Mouse (Mus musculus): ENCODE data around the gene Armh3.

Armh3 gene

GRCm38 (mm10) chr19:45912376-45912775 lies 85.9 kb downstream of the Armh3 start:
- in situ Hi-C loops (cut with MboI; ENCODE audit: low sequenced_read_pairs): no loop called here

- in situ Hi-C loops (cut with MboI; ENCODE audit: low sequenced_read_pairs): no loop called here
Observed at GRCm38 (mm10) chr19:45911236-45912025, 86.9 kb downstream of the Armh3 start.

GRCm38 (mm10) chr19:45908246-45908645 lies 90.0 kb downstream of the Armh3 start:
- in situ Hi-C loops (cut with MboI; ENCODE audit: low sequenced_read_pairs): no loop called here

DNA sequence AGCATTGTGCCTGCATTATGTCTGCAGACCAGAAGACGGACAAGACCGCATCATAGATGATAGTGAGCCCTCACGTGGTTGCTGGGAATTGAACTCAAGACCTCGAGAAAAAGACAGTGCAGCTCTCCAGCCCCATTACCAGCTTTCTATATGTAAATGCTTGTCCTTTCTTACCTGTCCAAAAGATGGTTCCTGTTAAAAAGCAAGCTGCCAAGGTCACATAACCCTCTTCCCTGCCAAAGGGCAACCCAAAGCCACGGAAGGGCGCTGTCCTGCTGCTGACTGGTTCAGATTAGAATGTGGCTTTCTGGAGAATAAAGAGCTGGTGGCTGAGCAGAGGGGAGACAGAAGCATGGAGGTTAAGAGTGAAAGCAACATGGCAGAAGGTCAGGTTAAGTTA lies 90.9 kb downstream of the Armh3 start:
- in situ Hi-C loops (cut with MboI; ENCODE audit: low sequenced_read_pairs): no loop called here

DNA sequence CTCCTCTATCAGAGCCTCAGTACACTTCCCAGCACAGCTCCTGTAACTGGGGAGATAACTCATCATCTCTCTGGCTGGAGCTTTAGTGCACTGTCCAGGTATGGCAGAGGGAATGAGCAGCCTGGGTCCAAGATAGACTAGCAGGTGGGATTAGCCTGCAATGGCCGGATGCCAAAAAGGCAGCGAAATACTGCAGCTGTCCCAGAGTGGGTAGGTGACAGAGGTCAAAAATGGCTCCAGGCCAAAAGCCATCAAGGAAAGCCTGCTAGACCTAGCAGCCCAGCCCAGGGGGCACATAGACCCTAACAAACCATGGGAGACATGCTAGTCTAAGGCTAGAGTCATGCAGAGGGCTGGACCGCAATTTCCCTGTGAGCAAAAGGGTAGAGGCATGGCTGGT lies 94.4 kb downstream of the Armh3 start:
- in situ Hi-C loops (cut with MboI; ENCODE audit: low sequenced_read_pairs): no loop called here

DNA sequence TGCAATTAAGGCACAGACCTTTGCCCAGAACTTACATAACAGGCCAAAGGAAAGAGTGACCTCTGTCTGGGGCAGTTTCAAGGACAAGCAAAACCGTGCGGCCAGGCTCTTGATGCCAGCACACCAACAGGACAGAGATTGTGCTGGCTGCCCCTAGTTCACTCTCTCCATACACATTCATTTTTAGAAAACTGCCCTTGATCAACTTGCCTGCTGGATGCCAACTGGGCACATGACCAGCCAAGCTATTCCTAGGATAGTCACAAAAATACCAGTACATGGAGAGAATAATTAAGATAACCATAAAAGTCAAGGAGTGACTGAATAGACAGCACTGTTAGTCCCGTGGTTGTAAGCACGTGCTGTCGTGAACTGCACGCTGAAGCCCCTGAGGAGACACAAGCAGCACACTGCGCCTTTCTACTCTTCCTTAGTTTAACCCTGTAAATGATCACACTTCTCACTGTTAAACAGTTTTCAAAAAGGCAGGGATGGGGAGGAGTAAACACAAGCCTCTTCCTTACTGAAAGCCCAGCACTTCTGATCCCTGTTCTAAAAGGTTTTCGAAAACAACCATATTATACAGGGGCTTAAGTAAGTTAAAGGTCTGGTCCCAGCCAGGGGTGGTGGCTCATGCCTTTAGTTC lies 95.8 kb downstream of the Armh3 start:
- in situ Hi-C loops (cut with MboI; ENCODE audit: low sequenced_read_pairs): no loop called here

DNA sequence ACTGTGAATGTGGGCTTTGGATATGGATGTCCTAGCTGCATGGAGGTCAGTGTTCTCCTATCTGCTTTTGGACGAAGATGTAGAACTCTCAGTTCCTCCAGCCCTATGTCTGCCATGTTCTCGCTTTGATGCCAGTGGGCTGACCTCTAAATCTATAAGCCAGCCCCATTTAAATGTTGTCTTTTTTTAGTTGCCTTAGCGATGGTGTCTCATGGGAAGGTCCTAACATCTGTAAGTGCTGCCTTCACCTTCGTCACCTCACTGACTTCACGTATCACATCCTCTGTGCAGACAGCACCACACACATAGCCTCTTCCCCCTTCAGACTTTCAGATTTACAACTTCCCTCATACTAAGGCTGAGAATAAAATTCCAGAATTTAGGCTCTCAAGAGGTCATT lies 97.5 kb downstream of the Armh3 start:
- in situ Hi-C loops (cut with MboI; ENCODE audit: low sequenced_read_pairs): no loop called here

GRCm38 (mm10) chr19:45895726-45896125 lies 102.6 kb downstream of the Armh3 start:
- in situ Hi-C loops (cut with MboI; ENCODE audit: low sequenced_read_pairs): no loop called here

- in situ Hi-C loops (cut with MboI; ENCODE audit: low sequenced_read_pairs): no loop called here
Observed at GRCm38 (mm10) chr19:45882056-45882455, 116.2 kb downstream of the Armh3 start.

- in situ Hi-C loops (cut with MboI; ENCODE audit: low sequenced_read_pairs): no loop called here
Observed at GRCm38 (mm10) chr19:45873320-45873719, 125.0 kb downstream of the Armh3 start.

- in situ Hi-C loops (cut with MboI; ENCODE audit: low sequenced_read_pairs): no loop called here
Observed at GRCm38 (mm10) chr19:45855284-45855920, 142.9 kb downstream of the Armh3 start.

- in situ Hi-C loops (cut with MboI; ENCODE audit: low sequenced_read_pairs): no loop called here
Observed at GRCm38 (mm10) chr19:45854521-45854920, 143.8 kb downstream of the Armh3 start.

GRCm38 (mm10) chr19:45847733-45848093 lies 150.6 kb downstream of the Armh3 start:
- in situ Hi-C loops (cut with MboI; ENCODE audit: low sequenced_read_pairs): no loop called here

GRCm38 (mm10) chr19:45847016-45847732 lies 151.1 kb downstream of the Armh3 start:
- in situ Hi-C loops (cut with MboI; ENCODE audit: low sequenced_read_pairs): no loop called here

DNA sequence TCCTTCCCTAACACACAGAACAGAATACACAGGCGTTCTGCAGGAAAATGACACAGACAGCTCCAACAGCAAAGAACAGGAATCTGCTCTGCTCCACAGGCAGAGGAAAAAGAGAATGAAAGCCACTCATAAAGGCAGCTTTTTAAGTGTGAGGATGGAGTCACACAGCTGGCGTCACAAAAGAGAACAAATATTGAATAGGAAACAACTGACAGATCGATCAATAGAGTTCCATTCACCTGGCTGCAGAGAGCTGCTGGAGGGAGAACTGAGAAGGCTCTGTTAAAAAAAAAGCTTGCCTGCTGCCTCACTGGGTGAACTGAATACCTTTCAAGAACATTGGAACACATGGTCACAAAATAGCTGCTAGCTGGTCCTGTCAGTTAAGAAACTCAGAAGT lies 154.1 kb downstream of the Armh3 start:
- in situ Hi-C loops (cut with MboI; ENCODE audit: low sequenced_read_pairs): no loop called here

DNA sequence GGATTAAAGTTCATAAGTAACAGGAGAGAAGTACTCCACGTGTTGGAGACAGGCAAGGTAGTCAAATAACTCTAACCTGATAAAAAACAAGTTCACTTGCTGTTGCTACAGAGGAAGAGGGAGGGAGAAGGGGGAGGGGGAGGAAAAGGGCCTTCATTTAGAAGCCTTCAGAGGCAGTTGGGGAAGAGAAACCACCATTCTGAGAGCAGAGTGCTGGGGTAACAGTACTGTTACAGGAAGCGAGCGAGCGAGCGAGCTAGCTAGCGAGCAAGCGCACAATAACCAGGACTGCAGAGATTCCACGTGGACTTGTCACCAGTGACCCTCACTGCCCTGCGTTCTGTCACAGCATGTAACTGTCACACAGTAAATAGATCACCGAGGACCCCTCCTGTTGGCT lies 154.9 kb downstream of the Armh3 start:
- in situ Hi-C loops (cut with MboI; ENCODE audit: low sequenced_read_pairs): no loop called here

DNA sequence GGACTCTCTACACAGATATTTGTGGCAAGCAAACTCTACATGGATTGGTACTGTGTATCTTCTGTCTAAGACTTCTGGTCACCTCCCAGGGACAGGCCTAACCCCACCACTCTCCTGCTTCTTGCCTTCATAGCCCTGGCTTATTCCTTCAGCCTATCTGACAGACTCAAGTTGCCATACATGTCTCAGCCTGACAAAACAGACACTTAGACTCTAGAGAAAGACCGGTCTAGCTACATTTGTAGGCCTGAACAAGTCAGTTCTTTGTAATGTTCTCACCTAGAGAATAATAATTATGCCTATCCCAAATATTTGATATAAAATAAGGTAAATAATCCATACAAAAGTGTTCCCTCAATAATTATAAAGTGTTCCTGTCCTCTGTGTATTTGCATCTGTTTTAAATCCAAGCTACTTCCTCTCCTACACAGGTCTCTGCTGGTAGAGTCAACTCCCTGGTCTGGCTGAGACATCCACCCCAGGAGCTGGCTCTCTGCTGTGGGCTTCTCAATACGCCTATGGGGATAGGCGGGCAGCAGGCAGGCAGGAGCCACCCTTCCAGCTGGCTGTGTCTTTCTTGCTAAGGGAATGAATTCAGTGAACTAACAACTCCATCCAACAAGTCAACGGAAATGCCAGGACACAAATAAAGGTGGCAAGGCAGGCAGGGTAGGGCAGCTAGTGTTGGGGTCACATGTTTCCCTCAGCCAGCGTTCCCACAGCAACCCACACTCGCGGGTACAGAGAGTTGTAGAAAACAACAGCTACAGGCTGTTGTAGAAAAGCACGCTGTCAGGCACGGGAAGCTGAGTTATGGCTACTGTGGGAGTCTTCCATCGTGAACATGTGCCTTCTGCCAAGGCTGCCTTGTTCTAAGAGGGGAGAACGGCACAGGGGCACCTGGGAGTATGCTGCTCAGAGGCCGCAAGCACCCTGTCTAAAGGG lies 161.0 kb downstream of the Armh3 start:
- in situ Hi-C loops (cut with MboI; ENCODE audit: low sequenced_read_pairs): no loop called here

- in situ Hi-C loops (cut with MboI; ENCODE audit: low sequenced_read_pairs): no loop called here
Observed at GRCm38 (mm10) chr19:45835490-45835889, 162.8 kb downstream of the Armh3 start.

- in situ Hi-C loops (cut with MboI; ENCODE audit: low sequenced_read_pairs): no loop called here
Observed at GRCm38 (mm10) chr19:45833665-45834064, 164.6 kb downstream of the Armh3 start.

DNA sequence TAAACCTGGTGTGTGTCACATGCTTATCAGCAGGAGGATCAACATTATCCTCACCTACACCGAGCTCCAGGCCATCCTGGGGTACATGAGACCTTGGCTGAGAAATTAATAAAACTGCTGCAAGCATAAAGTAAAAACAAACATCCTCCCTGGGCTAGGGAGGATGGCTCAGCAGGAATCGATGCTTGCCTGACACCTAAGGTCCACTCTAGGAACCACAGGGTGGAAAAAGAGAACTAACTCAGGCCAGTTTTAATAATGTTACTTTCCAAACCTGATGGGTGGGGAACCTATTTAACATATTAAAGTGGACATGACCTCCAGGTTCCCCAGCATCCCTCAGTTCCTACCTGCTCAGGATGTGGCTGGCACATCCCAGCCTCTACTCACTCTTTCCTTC lies 167.6 kb downstream of the Armh3 start:
- in situ Hi-C loops (cut with MboI; ENCODE audit: low sequenced_read_pairs): no loop called here

Measured in CH12F3 (cell line).